Mouse (Mus musculus) G1E (cell line): Measurements from ENCODE around the gene Sltm.

Experiments used
- CTCF ChIP-seq: IDR thresholded peaks from 2 replicates; pipeline ENCODE4 v1.5.1; 2012; ENCODE audit warnings: low read depth, low read length, inconsistent platforms, mixed read lengths
- GATA1 ChIP-seq: IDR thresholded peaks from 2 replicates; pipeline ENCODE4 v1.6.1; 2012; ENCODE audit warnings: borderline replicate concordance, low read length, inconsistent platforms, mixed read lengths
- GATA2 ChIP-seq: IDR thresholded peaks from 2 replicates; pipeline ENCODE4 v1.6.1; 2012; ENCODE audit warnings: low read depth, low read length, inconsistent platforms, borderline replicate concordance
- POLR2AphosphoS5 ChIP-seq: IDR thresholded peaks from 2 replicates; pipeline ENCODE4 v1.6.1; 2012; ENCODE audit warnings: low read depth, low read length, inconsistent platforms; ENCODE audit not compliant: insufficient replicate concordance
- TAL1 ChIP-seq: conservative IDR thresholded peaks from 2 replicates; pipeline ENCODE4 v1.6.1; 2012; ENCODE audit warnings: low read depth, low read length, inconsistent platforms, mixed read lengths

DNA sequence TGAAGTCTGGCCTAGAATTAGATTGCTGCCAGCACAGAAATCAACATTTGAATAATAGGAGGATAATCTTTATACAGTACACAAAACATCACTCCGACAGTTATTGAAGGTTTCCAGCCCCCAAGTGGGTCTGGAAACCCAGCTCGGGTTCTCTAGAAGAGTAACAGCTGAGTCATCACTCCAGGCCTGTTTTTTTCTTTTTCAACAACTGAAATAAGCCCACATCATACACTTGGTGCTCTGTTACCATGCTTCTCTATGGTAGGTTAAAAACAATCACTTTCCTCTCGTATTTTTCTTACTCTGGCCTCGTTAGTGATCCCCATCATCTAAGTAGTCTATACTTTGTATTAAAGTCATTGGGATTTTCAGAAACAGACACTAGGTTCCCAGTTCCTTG, 5.8 kb downstream of the Sltm start:
- TF ChIP-seq CTCF (no peak), GATA1 (no peak), GATA2 (no peak), TAL1 (no peak), POLR2AphosphoS5 (no peak)
